Comparison of ENCODE assay signal across 19 mouse cellular contexts in genomic region chr12:117598190-117598589, GRCm38 (mm10).
"Had no signal": no experiment of that assay in that cellular context is flagged by ENCODE, and none has a peak within 500 bp of the region (broad histone marks: within the 10 kb centered on the region; RNA-seq: fewer than 3 reads in every experiment).

No protein-coding gene starts in this region.

- H3K9ac ChIP-seq: liver, embryonic 12.5 days; liver, embryonic 14.5 days; midbrain, embryonic 12.5 days; neural tube, embryonic 13.5 days; neural tube, embryonic 15.5 days had no signal

- H3K27ac ChIP-seq: liver, embryonic 12.5 days; liver, embryonic 14.5 days; midbrain, embryonic 10.5 days; midbrain, embryonic 12.5 days; neural tube, embryonic 13.5 days; neural tube, embryonic 15.5 days had no signal

- H3K4me2 ChIP-seq: liver, embryonic 12.5 days; midbrain, embryonic 12.5 days; neural tube, embryonic 13.5 days; neural tube, embryonic 15.5 days had no signal

- H3K36me3 ChIP-seq: midbrain, embryonic 12.5 days; neural tube, embryonic 13.5 days; neural tube, embryonic 15.5 days had no signal

- H3K9me3 ChIP-seq: liver, embryonic 12.5 days; midbrain, embryonic 12.5 days; neural tube, embryonic 15.5 days had no signal

- H3K4me1 ChIP-seq: liver, embryonic 12.5 days; midbrain, embryonic 10.5 days; midbrain, embryonic 12.5 days; neural tube, embryonic 15.5 days had no signal

- DNase-seq: lung, adult 18-20 months; lung, postnatal 4 days; midbrain, embryonic 14.5 days; retina, postnatal 1 day; right cerebral cortex, adult 18-20 months; right cerebral cortex, postnatal 25 days; right cerebral cortex, postnatal 4 days; spleen, adult 18-20 months; thymus, adult 18-20 months; thymus, postnatal 14 days; thymus, postnatal 36 days had no signal

- ATAC-seq: liver, embryonic 12.5 days; midbrain, embryonic 16.5 days had no signal

- H3K27me3 ChIP-seq: liver, embryonic 12.5 days; midbrain, embryonic 12.5 days; neural tube, embryonic 13.5 days; neural tube, embryonic 15.5 days had no signal

- H3K4me3 ChIP-seq: liver, embryonic 12.5 days; midbrain, embryonic 10.5 days; midbrain, embryonic 12.5 days; myocyte; neural tube, embryonic 13.5 days; neural tube, embryonic 15.5 days had no signal
